Mouse (Mus musculus) limb, embryonic 13.5 days (tissue): ENCODE results near the gene Dusp12. TPM values are rescaled to one million over a fixed set of nuclear protein-coding genes. Genes with fewer than 3 reads are reported as not detected.

ENCODE experiments used
- ATAC-seq: fragments of 200-750 bp; cut with Nextera tagmentation; 2 replicates; pipeline ENCODE4 v1.8.0; 2017; ENCODE audit warnings: low read depth, moderate number of reproducible peaks, moderate TSS enrichment; ENCODE audit not compliant: low FRiP score
- H3K27ac ChIP-seq: fragments of 300-500 bp; sonication (generic); 2 replicates; pipeline ENCODE4 v1.5.1; 2015; ENCODE audit warnings: inconsistent platforms, mild to moderate bottlenecking, moderate library complexity
- H3K27me3 ChIP-seq: fragments of 300-500 bp; sonication (generic); 2 replicates; pipeline ENCODE4 v1.6.1; 2015; ENCODE audit warnings: mild to moderate bottlenecking, inconsistent platforms
- H3K36me3 ChIP-seq: fragments of 300-500 bp; sonication (generic); 2 replicates; pipeline ENCODE4 v1.6.1; 2015; ENCODE audit warnings: inconsistent platforms, mild to moderate bottlenecking, moderate library complexity
- H3K4me1 ChIP-seq: fragments of 300-500 bp; sonication (generic); 2 replicates; pipeline ENCODE4 v1.6.1; 2015; ENCODE audit warnings: inconsistent platforms
- H3K4me2 ChIP-seq: fragments of 300-500 bp; sonication (generic); replicated peaks from 2 replicates; pipeline ENCODE4 v1.6.1; 2015; ENCODE audit warnings: inconsistent platforms, mild to moderate bottlenecking, moderate library complexity
- H3K4me3 ChIP-seq: fragments of 300-500 bp; sonication (generic); 2 replicates; pipeline ENCODE4 v1.5.1; 2015; ENCODE audit warnings: moderate library complexity, mild to moderate bottlenecking, inconsistent platforms
- H3K9ac ChIP-seq: fragments of 300-500 bp; sonication (generic); 2 replicates; pipeline ENCODE4 v1.6.1; 2015; ENCODE audit warnings: mild to moderate bottlenecking, inconsistent platforms
- H3K9me3 ChIP-seq: fragments of 300-500 bp; sonication (generic); 2 replicates; pipeline ENCODE4 v1.6.1; 2016; ENCODE audit warnings: inconsistent platforms
- WGBS: fragments of 180-500 bp; shearing (Covaris S2); methylation state at CpG from one replicate; pipeline ENCODE4 v1.1.7; 2015; 5-methylcytosine and 5-hydroxymethylcytosine counted together
- polyA plus RNA-seq: library from polyadenylated mRNA; unstranded; fragments of >200 nt; fragmentation: Nextera tagmentation; extraction: Ambion mirVana; gene quantifications from 2 replicates; pipeline ENCODE4 v1.2.1, GENCODE M21; 2015

Dusp12 gene
- polyA plus RNA-seq, 1 experiment from 2014 or later = 50.5 TPM

DNA sequence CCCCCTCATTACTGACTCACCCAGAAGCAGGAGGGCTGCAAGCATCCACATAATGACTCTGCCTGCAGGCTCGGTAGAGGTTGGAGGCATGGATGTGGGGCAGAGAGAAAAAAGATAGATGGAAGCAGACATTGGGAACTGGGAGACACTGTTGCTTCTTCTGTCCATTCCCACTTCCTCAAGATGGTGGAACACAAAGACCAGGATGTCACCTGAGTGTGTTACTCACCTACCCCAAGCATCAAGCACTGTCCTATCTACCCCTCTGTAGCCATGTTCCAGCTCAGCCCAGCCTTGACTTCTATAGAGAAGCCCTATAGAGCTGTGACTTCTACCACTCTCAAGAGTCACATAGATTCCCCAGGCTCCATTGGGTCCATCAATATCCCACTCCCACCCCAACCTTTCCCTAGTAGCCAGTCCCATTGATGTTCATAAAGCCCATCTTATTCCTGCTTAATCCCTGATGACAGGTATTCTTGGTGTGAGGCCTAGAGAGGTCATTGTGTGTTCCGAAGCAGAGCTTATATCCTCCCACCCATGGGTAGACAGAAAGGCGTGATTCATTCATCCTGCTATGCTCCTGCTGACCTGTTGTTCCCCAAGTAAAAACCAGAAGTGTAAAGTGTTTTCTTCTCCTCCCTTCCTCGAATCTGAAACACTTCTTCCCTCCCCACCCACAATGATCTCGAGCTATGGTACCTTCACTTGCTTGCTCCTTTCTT lies 27.7 kb upstream of the Dusp12 start, which contains the start of gene Fcrlb:
Gene Fcrlb, minus strand, starts transcription at position 51 of the 725 bp plus-strand sequence.
- H3K27me3 ChIP-seq = peaks cover 37% of the 10 kb centered on the region
- 76% methylated on average over 5 of the region's 5 CpGs for whole genome bisulfite sequencing
- H3K27ac ChIP-seq = no peak within 1 kb of the TSS
- no peak for ATAC-seq
- H3K4me2 ChIP-seq = no peak within 1 kb of the TSS
- H3K4me1 ChIP-seq = peaks cover 7% of the 10 kb centered on the region
- no peaks in the 10 kb centered on the region for H3K9me3 ChIP-seq
- H3K36me3 ChIP-seq = no peaks in the 10 kb centered on the region
- no peak within 1 kb of the TSS for H3K9ac ChIP-seq
- H3K4me3 ChIP-seq = no peak within 1 kb of the TSS

DNA sequence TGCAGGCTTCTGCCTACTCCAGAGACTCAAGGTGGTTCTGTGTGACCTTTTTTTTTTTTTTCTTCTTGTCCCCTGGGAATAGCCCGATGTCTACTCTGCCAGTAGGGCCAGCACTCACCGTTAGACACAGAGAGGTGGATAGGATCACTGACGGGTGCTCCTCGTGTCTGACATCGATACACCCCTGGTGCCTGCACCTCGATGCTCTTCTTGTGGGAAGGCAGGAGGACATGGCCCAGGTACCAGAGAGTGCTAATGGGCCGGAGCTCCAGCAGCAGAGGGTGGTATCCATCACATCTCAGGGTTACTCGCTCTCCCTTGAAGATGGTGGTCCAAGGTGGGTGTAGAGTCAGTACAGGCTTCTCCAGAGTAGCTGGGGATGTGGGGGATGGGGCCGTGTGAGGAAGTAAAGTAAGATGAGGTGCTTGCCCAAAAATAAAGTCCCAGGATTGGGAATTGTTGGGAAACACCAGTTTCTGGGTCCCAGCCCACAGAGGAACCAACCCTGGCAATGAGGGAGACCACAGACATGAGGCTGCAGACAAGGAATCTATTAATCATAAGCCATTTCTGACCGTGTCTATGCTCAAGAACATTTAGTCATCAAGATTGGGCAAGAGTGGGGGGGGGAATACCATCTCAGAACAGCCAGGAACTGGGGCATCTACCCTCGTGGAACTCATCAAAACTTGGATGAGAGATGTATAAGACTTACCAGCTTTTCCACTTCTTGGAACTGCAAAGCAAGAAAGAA lies 26.7 kb upstream of the Dusp12 start:
- Histone ChIP-seq H3K9ac (no peak overlapping the region), H3K27ac (no peak overlapping the region), H3K4me3 (no peak overlapping the region), H3K4me2 (no peak overlapping the region), H3K27me3 (peaks cover 46% of the 10 kb centered on the region), H3K4me1 (peaks cover 14% of the 10 kb centered on the region), H3K36me3 (no peaks in the 10 kb centered on the region), H3K9me3 (no peaks in the 10 kb centered on the region)
- no peak for ATAC-seq
- 85% methylated on average over 11 of the region's 11 CpGs for WGBS

DNA sequence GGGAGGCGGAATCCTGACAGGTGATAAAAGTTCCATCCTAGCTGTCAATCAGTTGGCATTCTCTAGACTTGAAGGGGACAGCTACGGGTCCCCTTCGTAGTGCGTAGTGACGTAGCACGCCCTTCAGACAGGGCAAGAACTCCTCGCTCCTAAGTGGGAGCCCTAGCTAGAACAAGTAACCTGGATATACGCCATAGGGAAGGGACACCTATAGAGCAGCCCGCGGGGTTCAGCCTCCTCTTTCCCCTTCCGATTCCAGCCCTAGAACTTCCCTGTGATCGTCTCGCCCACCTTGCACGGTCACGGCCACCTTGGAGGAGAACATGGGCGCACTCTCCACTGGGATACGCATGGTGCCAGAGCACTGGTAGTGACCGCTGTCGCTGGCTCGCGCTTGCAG lies 23.0 kb upstream of the Dusp12 start:
- 6% methylated on average over 21 of the region's 21 CpGs for WGBS
- H3K4me3 ChIP-seq = peak overlapping the region; percentile 48
- H3K9ac ChIP-seq = peak overlapping the region; percentile 62
- no peaks in the 10 kb centered on the region for H3K9me3 ChIP-seq
- peaks cover 71% of the 10 kb centered on the region for H3K27me3 ChIP-seq
- H3K4me1 ChIP-seq = peaks cover 14% of the 10 kb centered on the region
- 0 out of 2 replicates have a peak, but pooled peaks have one; percentile 13 for ATAC-seq
- H3K4me2 ChIP-seq = peak overlapping the region; percentile 97
- no peaks in the 10 kb centered on the region for H3K36me3 ChIP-seq
- no peak overlapping the region for H3K27ac ChIP-seq

DNA sequence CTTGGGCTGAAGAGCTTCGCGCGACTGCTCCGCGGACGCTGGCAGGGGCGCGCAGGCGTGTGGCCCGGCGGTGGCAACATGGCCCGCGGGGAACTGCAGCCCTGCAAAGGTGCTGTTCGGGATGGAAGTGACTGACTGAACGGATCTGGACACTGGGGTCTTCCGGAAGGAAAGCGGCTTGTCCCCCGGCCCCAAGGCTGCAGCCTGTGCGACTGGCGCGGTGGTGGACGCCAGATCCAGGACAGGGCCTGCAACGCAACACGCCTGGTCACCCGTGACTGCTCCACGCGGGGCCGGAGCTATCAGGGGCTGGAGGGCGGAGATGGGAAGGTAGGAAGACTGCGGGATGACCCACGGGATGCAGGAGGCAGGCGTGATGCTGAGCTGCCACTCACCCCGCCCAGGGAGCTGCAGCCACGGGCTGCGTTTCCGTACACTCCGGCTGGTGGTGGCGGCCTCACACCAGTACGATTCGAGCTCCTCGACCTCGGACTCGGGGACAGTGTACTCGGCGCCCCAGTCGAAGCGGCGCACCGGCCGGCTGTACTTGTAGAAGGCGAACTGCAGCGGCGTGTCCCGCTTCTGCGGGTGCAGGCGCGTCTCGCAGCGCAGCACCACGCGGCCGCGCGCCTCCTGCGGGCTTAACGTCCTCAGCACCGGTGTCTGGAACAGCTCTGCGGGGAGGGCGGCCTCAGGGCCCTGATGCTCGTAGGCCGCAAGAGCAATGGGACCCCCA lies 22.3 kb upstream of the Dusp12 start:
- H3K36me3 ChIP-seq = no peaks in the 10 kb centered on the region
- H3K4me1 ChIP-seq = peaks cover 14% of the 10 kb centered on the region
- H3K9ac ChIP-seq = peak overlapping the region; percentile 62
- ATAC-seq = peak; percentile 76
- WGBS = under 1% methylated on average over 69 of the region's 71 CpGs
- no peak overlapping the region for H3K27ac ChIP-seq
- H3K4me2 ChIP-seq = peak overlapping the region; percentile 97
- peak overlapping the region; percentile 48 for H3K4me3 ChIP-seq
- peaks cover 71% of the 10 kb centered on the region for H3K27me3 ChIP-seq
- H3K9me3 ChIP-seq = no peaks in the 10 kb centered on the region

DNA sequence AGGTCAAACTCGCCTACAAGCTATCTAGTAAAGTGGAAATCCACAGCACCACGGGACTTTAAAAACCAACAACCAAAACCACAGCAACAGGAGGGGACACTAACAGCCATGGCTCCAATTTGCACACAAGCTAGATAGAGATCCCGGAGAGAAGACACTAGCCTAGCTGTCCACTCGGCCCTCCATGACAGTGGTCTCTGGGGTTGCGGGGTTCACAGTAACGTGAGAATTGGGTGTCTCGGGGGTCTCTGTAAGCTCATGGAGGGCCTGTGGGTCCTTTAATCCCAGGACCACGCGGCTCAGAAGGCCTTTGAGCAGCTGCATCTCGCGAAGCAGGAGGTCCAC lies 21.7 kb upstream of the Dusp12 start:
- Histone ChIP-seq H3K4me3 (peak overlapping the region; percentile 48), H3K27ac (no peak overlapping the region), H3K9ac (peak overlapping the region; percentile 62; the same call in 1 of the 2 replicates), H3K4me2 (peak overlapping the region; percentile 97), H3K36me3 (no peaks in the 10 kb centered on the region), H3K27me3 (peaks cover 74% of the 10 kb centered on the region), H3K4me1 (peaks cover 14% of the 10 kb centered on the region), H3K9me3 (no peaks in the 10 kb centered on the region)
- no peak for ATAC-seq
- WGBS = 16% methylated on average over 11 of the region's 11 CpGs

DNA sequence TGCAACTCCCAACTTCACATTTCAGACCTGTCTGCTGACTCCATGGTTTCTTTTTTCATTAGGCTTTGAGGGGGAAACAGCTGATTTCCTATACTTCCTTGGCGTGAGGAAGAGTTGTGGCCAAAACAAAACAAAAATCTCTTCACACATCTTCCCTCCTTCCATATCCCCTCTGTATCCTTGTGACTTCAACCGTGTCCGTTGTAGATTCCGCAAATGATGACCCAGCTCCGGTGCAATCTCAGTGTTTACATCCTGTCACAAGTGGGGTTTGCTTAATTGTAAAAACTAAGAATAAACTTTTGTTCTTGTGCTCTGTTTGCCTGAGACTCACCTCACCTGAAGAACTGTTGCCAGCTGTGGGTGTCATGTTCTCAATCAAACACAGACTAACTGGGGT lies 18.1 kb upstream of the Dusp12 start:
- Histone ChIP-seq H3K27me3 (peaks cover 58% of the 10 kb centered on the region), H3K4me1 (peaks cover 11% of the 10 kb centered on the region), H3K9me3 (no peaks in the 10 kb centered on the region), H3K9ac (no peak overlapping the region), H3K36me3 (no peaks in the 10 kb centered on the region), H3K4me2 (no peak overlapping the region), H3K4me3 (no peak overlapping the region), H3K27ac (no peak overlapping the region)
- ATAC-seq = no peak
- WGBS = 72% methylated on average over 5 of the region's 5 CpGs

DNA sequence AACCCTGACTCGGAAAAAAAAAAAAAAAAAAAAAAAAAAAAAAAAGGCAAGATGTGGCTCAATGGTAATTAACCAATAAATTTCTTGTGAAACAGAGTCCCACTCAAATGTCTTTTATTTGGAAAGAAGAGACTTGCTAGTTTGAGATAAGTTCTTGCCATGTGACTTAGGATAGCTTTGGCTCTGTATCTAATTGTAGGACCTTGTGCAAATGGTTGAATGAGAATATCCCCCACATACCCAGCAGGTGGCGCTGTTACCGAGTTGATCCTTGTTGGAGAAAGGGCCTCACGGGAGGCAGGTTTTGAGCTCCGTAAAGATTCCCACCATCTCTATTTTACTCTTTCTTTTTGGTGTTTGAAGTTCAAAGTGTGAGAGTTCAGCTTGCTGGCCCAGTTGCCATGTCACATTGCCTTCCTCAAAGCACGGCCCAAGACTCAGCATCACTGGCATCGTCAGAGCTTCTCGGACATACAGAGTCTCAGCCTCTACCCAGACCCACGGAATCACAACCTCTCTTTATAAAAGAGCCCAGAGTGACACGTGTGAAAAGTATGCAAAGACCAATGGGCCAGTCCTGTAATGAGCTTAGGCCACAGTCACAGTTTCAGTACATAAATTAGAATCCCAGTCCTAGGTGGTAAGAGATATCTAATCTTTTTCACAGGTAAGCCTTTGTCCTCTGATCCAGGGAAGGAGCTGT lies 16.3 kb upstream of the Dusp12 start:
- no peak for ATAC-seq
- Histone ChIP-seq H3K9ac (no peak overlapping the region), H3K36me3 (no peaks in the 10 kb centered on the region), H3K27me3 (peaks cover 44% of the 10 kb centered on the region), H3K4me1 (no peaks in the 10 kb centered on the region; the same call in 1 of the 2 replicates), H3K4me2 (peak overlapping the region; percentile 34; the same call in 1 of the 2 replicates), H3K4me3 (0 out of 2 replicates have a peak overlapping the region, but pooled peaks have one; percentile 10), H3K9me3 (no peaks in the 10 kb centered on the region; the same call in 1 of the 2 replicates), H3K27ac (no peak overlapping the region)
- WGBS = 29% methylated on average over 10 of the region's 10 CpGs

DNA sequence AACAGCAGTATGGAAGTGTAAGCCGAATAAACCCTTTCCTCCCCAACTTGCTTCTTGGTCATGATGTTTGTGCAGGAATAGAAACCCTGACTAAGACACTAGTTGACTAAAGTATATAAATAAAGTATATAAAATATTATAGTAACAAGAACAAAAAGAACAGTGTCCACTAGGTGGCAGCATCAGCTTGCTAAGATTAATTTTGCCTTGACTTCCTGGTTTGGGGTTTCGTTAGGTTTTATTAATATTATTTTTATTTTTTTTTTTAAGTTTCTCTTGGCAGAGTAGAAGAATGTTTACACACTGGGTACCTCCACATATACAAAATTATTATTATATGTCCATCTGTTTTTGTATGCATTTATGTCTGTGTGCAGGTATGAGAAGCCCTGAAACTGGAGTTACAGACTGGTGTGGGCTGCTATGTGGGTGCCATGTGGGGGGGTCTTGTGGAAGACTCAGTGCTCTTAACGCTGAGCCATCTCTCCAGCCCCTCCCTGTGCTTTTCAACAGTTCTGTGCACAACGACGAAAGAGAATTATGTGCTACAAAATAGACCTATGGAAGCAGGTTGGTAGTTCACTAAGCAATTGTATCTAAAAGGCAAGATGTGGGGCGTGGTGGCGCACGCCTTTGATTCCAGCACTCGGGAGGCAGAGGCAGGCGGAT lies 15.6 kb upstream of the Dusp12 start:
- no peaks in the 10 kb centered on the region for H3K36me3 ChIP-seq
- H3K27me3 ChIP-seq = peaks cover 37% of the 10 kb centered on the region
- H3K4me1 ChIP-seq = no peaks in the 10 kb centered on the region; the same call in 1 of the 2 replicates
- H3K4me3 ChIP-seq = no peak overlapping the region
- 31% methylated on average over 10 of the region's 10 CpGs for WGBS
- no peaks in the 10 kb centered on the region; the same call in 1 of the 2 replicates for H3K9me3 ChIP-seq
- no peak overlapping the region for H3K27ac ChIP-seq
- H3K4me2 ChIP-seq = 0 out of 2 replicates have a peak overlapping the region, but pooled peaks have one; percentile 19
- no peak for ATAC-seq
- H3K9ac ChIP-seq = no peak overlapping the region

DNA sequence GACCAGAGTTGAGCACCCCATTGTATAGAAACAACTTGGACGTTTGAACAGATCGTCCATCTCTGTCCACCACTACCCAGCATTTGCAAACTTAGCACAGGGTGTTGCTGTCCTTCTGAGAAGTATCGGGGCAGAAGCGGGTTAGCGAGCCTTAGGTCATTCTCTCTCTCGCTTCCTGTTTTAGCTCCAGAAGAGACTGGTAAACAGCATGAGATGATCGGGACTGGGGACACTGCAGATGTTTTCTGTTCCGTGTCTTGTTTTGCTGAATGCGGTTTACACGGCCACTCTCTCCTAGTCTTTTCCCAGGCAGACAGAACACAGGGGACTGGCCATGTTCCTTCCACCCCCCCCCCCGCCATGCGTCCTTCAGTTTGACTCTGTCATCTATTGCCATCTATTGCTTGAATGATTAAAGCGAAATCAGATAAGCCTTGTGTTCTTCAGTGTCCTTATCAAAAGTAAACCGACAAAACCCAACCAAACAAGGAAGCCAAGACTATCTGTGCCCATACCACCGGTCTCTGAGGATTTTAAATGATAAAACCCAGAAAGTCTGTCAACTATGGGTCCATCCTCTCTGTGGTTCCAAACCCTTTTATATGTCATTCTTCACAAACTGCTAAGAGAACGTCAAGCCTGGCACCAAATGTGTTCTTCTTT lies 13.2 kb upstream of the Dusp12 start:
- H3K4me3 ChIP-seq = no peak overlapping the region
- no peak for ATAC-seq
- 76% methylated on average over 16 of the region's 16 CpGs for WGBS
- no peaks in the 10 kb centered on the region for H3K36me3 ChIP-seq
- H3K4me1 ChIP-seq = no peaks in the 10 kb centered on the region; the same call in 1 of the 2 replicates
- peaks cover 24% of the 10 kb centered on the region for H3K27me3 ChIP-seq
- no peak overlapping the region for H3K27ac ChIP-seq
- H3K4me2 ChIP-seq = no peak overlapping the region
- no peak overlapping the region for H3K9ac ChIP-seq
- H3K9me3 ChIP-seq = no peaks in the 10 kb centered on the region; the same call in 1 of the 2 replicates

DNA sequence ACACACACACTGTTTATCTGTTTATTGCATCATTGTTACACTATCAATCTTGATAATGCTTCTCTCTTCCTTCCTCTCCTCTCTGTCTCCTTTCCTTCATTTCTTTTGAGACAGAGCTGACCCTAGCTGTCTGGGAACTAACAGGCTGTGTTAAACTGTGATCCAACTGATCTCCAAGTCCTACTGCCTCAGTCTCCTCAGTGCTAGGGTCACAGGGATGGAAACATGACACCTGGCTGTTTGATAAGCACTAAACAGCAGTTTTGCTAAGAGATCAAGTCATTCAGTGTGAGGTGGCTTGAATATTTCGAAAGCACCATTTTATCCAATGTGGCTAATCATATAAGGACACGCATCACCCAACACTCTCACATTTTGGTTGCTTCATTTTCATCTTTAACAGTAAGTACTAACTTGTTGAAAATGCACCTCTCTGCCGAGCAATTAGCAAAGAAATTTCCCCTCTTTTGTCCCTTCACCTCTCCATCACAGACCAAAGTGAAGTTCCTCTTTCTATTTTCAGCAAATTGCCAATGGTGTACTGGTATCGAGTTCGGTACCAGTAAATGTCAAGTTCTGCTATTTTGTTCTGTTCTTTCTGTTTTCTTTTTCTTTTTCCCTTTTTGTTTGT lies 11.4 kb upstream of the Dusp12 start:
- Histone ChIP-seq H3K4me1 (no peaks in the 10 kb centered on the region; the same call in 1 of the 2 replicates), H3K4me2 (no peak overlapping the region), H3K27me3 (peaks cover 10% of the 10 kb centered on the region; the same call in 1 of the 2 replicates), H3K27ac (no peak overlapping the region), H3K9ac (no peak overlapping the region), H3K36me3 (no peaks in the 10 kb centered on the region), H3K4me3 (no peak overlapping the region), H3K9me3 (no peaks in the 10 kb centered on the region; the same call in 1 of the 2 replicates)
- 84% methylated on average over 5 of the region's 5 CpGs for WGBS
- no peak for ATAC-seq
